Mouse (Mus musculus): ENCODE measurements at regions not wholly inside any gene's neighbourhood (a gene's known extent, or its start where the extent isn't known, plus 50 kb on each side); places are given as distances from the start of the nearest gene placed in this dataset.

DNA sequence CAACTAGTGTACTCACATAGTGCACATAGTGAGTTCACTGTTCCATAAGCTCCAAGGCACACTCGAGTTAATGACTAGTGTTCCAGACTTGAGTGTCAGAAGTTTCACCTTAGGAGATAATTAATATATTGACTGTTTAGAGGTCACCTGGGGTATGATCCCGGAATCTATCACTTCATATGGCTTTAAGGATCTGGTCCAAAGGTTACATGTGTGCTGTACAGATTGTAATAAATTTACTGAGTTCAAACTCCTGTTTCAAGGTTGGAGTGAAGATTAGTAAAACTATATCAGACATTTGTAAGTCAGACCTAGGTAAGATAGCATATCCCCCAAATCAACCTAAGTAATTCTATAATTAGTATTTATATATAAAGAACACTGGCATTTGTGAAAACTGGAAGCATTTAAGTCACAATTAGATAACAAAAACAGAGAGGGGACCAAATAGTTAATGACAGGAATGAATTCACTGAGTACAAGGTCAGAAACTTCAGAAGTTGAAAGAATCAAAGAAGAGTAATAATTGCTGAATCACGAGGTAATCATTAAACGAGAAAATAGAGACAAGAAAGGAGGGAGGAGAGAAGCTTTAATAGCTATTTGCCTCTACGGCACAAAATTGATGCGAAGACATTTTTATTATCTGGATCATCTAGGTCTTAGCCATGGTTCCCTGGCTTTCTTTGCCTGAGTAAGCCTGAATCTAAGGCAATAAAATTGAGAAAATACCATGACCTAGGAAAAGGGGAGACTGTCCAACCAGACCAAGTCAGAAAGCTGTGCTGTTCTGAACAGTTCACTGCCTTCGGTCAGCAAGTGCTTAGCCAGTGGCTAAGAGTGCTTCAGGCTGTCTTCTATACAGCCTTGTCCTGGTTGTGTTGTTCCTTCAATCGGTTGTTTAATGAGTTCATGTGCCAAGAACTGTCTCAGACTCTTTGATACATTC is 112.6 kb upstream of the Zfand5 start:
- 63% methylated on average over 8 of the region's 8 CpGs for WGBS
- H3K36me3 ChIP-seq (ENCODE audit: control insufficient read depth, insufficient read depth, low read length): no peaks in the 10 kb centered on the region
- no peak overlapping the region for H3K9ac ChIP-seq (ENCODE audit: low read length)
- H3K4me2 ChIP-seq (ENCODE audit: low read depth, low read length, severe bottlenecking): no peak overlapping the region
- no peaks in the 10 kb centered on the region for H3K27me3 ChIP-seq (ENCODE audit: control insufficient read depth, insufficient read depth, low read length)
- H3K4me3 ChIP-seq (ENCODE audit: low read depth, low read length): no peak overlapping the region
- H3K9me3 ChIP-seq (ENCODE audit: control insufficient read depth, low read length): no peaks in the 10 kb centered on the region
- ATAC-seq (replicated peaks; ENCODE audit: low FRiP score): no peak
- H3K4me1 ChIP-seq (replicated peaks; ENCODE audit: control insufficient read depth, insufficient read depth, low read length): peaks cover 4% of the 10 kb centered on the region; the same call in 1 of the 2 replicates
- no peak for DNase-seq (ENCODE audit: low spot score)
- H3K27ac ChIP-seq (ENCODE audit: low read depth, low read length): no peak overlapping the region

DNA sequence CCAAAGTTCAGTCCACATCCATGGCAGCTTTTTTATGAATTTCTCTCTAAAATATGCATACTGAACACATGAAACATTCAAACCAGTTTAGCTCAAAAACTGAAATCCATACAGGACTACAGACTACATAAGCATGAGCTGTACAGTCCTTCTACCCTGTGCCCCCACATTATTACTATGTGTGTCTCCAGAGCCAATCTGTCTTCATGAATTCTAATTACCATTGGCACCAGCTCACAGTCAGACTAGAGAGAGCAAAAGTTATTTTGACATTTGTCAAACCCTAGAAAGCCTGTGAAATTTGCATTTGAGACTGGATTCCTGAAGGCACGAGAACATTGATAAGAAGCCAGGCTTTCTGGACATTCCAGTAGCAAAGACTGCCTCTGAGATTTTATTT is 117.9 kb upstream of the Zfand5 start:
- Histone ChIP-seq H3K9ac (ENCODE audit: low read length) (no peak overlapping the region), H3K4me1 (replicated peaks; ENCODE audit: control insufficient read depth, insufficient read depth, low read length) (no peaks in the 10 kb centered on the region), H3K27ac (ENCODE audit: low read depth, low read length) (no peak overlapping the region), H3K27me3 (ENCODE audit: control insufficient read depth, insufficient read depth, low read length) (no peaks in the 10 kb centered on the region), H3K36me3 (ENCODE audit: control insufficient read depth, insufficient read depth, low read length) (no peaks in the 10 kb centered on the region), H3K4me3 (ENCODE audit: low read depth, low read length) (no peak overlapping the region), H3K4me2 (ENCODE audit: low read depth, low read length, severe bottlenecking) (no peak overlapping the region), H3K9me3 (ENCODE audit: control insufficient read depth, low read length) (no peaks in the 10 kb centered on the region)
- DNase-seq (ENCODE audit: low spot score) (no peak), ATAC-seq (replicated peaks; ENCODE audit: low FRiP score) (no peak)
- WGBS: 60% methylated on average over 1 of the region's 1 CpGs

DNA sequence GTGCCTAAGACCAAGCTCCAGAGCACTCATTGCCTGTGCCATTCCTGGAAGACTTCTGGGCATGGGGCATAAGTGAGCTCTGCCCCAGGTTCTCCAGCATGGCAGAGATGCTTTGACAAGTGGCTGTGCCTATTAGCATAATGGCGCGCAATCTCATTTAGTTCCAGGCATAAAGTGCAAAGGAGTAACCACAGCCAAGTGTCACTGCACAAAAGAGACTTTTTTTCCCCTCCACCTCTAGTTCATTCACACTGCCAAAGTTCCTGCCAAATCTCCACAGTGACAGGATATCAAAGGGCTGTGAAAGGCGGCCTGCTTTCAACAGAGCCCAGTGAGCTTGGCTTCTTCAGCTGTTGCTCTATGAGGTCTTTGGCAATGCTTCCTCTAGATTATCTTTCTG is 120.1 kb upstream of the Zfand5 start:
- H3K4me3 ChIP-seq (ENCODE audit: low read depth, low read length): no peak overlapping the region
- DNase-seq (ENCODE audit: low spot score) (no peak), ATAC-seq (replicated peaks; ENCODE audit: low FRiP score) (peak; percentile 42; the same call in 1 of the 2 replicates)
- WGBS: 38% methylated on average over 3 of the region's 3 CpGs
- H3K27me3 ChIP-seq (ENCODE audit: control insufficient read depth, insufficient read depth, low read length): no peaks in the 10 kb centered on the region
- no peak overlapping the region for H3K4me2 ChIP-seq (ENCODE audit: low read depth, low read length, severe bottlenecking)
- no peaks in the 10 kb centered on the region for H3K9me3 ChIP-seq (ENCODE audit: control insufficient read depth, low read length)
- H3K36me3 ChIP-seq (ENCODE audit: control insufficient read depth, insufficient read depth, low read length): no peaks in the 10 kb centered on the region
- no peak overlapping the region for H3K9ac ChIP-seq (ENCODE audit: low read length)
- no peak overlapping the region for H3K27ac ChIP-seq (ENCODE audit: low read depth, low read length)
- no peaks in the 10 kb centered on the region for H3K4me1 ChIP-seq (replicated peaks; ENCODE audit: control insufficient read depth, insufficient read depth, low read length)

DNA sequence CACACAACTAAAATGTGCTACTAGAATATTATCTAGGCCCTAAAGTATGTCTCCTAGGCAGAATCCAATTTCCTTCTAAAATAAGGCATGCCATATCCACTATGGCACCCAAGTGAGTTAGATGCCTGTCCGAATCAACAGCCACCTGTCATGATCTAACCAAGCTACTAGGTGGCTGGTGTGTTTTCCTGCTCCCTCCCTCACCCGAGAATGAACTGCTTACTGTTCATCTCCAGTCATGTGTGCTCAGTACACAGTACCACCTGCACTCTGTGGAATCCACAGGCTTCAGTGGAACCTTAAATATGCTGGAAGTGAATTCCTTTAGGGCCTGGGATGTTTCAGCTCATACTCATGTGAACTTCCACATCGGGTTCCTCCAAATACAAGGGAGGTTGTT is 121.2 kb upstream of the Zfand5 start:
- H3K4me3 ChIP-seq (ENCODE audit: low read depth, low read length): no peak overlapping the region
- no peak for ATAC-seq (replicated peaks; ENCODE audit: low FRiP score)
- no peaks in the 10 kb centered on the region for H3K36me3 ChIP-seq (ENCODE audit: control insufficient read depth, insufficient read depth, low read length)
- DNase-seq (ENCODE audit: low spot score): no peak
- WGBS: 79% methylated on average over 3 of the region's 3 CpGs
- no peaks in the 10 kb centered on the region for H3K9me3 ChIP-seq (ENCODE audit: control insufficient read depth, low read length)
- H3K4me1 ChIP-seq (replicated peaks; ENCODE audit: control insufficient read depth, insufficient read depth, low read length): no peaks in the 10 kb centered on the region
- no peak overlapping the region for H3K4me2 ChIP-seq (ENCODE audit: low read depth, low read length, severe bottlenecking)
- H3K9ac ChIP-seq (ENCODE audit: low read length): no peak overlapping the region
- H3K27ac ChIP-seq (ENCODE audit: low read depth, low read length): no peak overlapping the region
- no peaks in the 10 kb centered on the region for H3K27me3 ChIP-seq (ENCODE audit: control insufficient read depth, insufficient read depth, low read length)

DNA sequence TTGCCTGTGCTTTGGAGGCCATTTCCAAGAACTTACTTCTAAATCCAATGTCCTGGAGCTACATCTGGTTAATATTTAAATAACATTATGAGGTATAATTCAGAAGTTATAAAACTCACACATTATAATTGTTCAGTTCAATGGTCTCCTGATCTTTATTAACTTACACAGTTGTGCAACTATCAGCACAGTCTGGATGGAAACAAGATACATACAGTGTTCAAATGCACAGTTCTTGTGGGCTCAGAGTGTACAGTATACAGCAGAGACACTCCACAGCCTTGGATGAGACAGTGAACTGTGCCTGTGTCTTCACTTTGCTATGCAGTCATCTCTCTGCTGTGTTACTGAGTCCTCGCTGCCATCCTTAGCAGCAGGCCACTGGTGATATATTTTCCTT is 121.8 kb upstream of the Zfand5 start:
- no peak for ATAC-seq (replicated peaks; ENCODE audit: low FRiP score)
- Histone ChIP-seq H3K4me3 (ENCODE audit: low read depth, low read length) (no peak overlapping the region), H3K9me3 (ENCODE audit: control insufficient read depth, low read length) (no peaks in the 10 kb centered on the region), H3K4me1 (replicated peaks; ENCODE audit: control insufficient read depth, insufficient read depth, low read length) (no peaks in the 10 kb centered on the region), H3K4me2 (ENCODE audit: low read depth, low read length, severe bottlenecking) (no peak overlapping the region), H3K36me3 (ENCODE audit: control insufficient read depth, insufficient read depth, low read length) (no peaks in the 10 kb centered on the region), H3K9ac (ENCODE audit: low read length) (no peak overlapping the region), H3K27me3 (ENCODE audit: control insufficient read depth, insufficient read depth, low read length) (no peaks in the 10 kb centered on the region), H3K27ac (ENCODE audit: low read depth, low read length) (no peak overlapping the region)
- 94% methylated on average over 1 of the region's 1 CpGs for WGBS
- DNase-seq (ENCODE audit: low spot score): no peak

DNA sequence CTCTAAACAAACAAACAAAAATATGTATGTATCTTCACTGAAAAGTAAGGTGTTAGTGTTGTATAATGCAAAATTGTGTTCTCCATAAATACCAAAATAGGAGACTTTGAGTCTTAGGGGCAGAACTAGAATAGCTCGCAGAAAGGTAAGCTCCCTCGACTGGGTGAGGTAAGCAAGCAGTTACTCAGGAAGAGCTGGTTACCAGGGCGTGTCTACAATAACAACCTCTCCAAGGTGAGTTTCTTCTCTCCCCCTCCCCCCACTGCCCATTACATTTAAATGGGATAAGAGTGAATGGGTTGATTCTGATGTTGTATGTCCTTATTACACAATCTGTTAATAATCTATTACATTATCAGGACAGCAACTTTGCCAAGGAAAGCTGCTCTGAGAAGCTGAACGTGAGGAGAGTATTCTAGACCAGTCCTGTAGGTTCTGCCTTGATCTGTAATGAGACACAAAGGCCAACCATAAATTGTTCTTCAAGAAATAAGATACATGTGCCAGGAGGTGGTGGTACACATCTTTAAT is 125.2 kb upstream of the Zfand5 start:
- WGBS: 89% methylated on average over 4 of the region's 4 CpGs
- Histone ChIP-seq H3K4me3 (ENCODE audit: low read depth, low read length) (no peak overlapping the region), H3K9ac (ENCODE audit: low read length) (no peak overlapping the region), H3K27ac (ENCODE audit: low read depth, low read length) (no peak overlapping the region), H3K4me2 (ENCODE audit: low read depth, low read length, severe bottlenecking) (no peak overlapping the region), H3K9me3 (ENCODE audit: control insufficient read depth, low read length) (no peaks in the 10 kb centered on the region), H3K4me1 (replicated peaks; ENCODE audit: control insufficient read depth, insufficient read depth, low read length) (no peaks in the 10 kb centered on the region), H3K27me3 (ENCODE audit: control insufficient read depth, insufficient read depth, low read length) (no peaks in the 10 kb centered on the region), H3K36me3 (ENCODE audit: control insufficient read depth, insufficient read depth, low read length) (no peaks in the 10 kb centered on the region)
- no peak for DNase-seq (ENCODE audit: low spot score)
- no peak for ATAC-seq (replicated peaks; ENCODE audit: low FRiP score)

DNA sequence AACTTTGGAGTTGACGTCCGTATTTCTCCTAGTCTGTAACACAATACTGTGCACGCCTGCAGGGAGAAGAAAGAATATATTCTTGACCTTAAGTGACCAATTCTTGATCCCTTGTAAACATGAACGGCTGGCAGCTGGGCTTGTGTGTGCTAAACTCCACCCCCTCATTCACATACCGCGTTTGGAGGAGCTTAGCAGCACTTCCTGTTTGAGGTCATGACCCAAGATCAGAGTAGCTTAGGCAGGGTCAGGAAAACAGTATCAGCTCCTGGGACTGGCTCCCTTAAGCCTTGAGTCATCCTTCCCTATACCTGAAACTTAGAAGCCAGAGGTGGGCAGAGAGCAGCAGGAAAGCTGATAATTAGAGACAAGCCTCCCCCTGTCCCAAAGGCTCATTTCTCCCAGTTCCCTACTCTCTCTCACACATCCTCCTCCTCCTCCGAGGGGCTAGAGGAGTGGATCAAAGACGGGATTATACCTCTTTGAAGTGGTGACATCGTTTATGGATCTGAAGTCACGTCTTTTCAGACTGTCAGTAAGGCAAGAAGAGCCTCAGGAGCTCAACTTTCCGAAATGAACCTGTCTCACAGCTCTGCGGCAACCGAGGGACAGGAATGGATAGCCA is 127.3 kb upstream of the Zfand5 start:
- Histone ChIP-seq H3K27ac (ENCODE audit: low read depth, low read length) (no peak overlapping the region), H3K9me3 (ENCODE audit: control insufficient read depth, low read length) (no peaks in the 10 kb centered on the region), H3K4me1 (replicated peaks; ENCODE audit: control insufficient read depth, insufficient read depth, low read length) (no peaks in the 10 kb centered on the region), H3K27me3 (ENCODE audit: control insufficient read depth, insufficient read depth, low read length) (no peaks in the 10 kb centered on the region), H3K4me2 (ENCODE audit: low read depth, low read length, severe bottlenecking) (no peak overlapping the region), H3K9ac (ENCODE audit: low read length) (no peak overlapping the region), H3K4me3 (ENCODE audit: low read depth, low read length) (no peak overlapping the region), H3K36me3 (ENCODE audit: control insufficient read depth, insufficient read depth, low read length) (no peaks in the 10 kb centered on the region)
- WGBS: 8% methylated on average over 13 of the region's 13 CpGs
- peak; percentile 75 for ATAC-seq (replicated peaks; ENCODE audit: low FRiP score)
- DNase-seq (ENCODE audit: low spot score): no peak

DNA sequence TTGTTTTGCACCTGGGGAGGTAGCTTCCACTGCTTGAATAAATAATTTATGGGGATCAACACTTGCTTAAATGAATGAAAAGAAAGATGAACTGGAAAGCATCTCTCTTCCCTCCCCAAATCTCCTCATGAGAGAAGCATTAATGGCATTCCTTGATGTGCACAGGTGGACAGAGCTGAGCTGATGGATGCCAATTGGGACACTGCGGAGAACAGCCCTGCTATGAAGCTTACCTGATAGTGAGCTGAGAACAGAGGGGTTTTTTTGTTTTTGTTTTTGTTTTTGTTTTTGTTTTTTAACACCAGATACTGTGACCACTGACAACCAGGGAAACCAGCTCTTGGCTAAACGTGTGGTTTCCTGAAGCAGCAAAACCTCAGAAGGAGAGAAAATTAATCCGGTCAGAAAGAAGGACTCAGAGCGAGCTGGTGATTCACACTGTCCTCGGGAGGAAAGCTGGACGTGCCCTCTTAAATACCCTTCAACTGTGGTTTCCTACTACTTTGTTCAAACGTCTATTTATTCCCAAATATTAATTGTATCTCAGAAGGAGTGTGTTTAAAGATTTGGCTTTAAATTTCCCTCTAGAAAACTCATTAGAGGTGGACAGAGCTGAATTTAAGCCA is 128.0 kb upstream of the Zfand5 start:
- WGBS: 39% methylated on average over 7 of the region's 7 CpGs
- Histone ChIP-seq H3K36me3 (ENCODE audit: control insufficient read depth, insufficient read depth, low read length) (no peaks in the 10 kb centered on the region), H3K4me1 (replicated peaks; ENCODE audit: control insufficient read depth, insufficient read depth, low read length) (no peaks in the 10 kb centered on the region), H3K9ac (ENCODE audit: low read length) (no peak overlapping the region), H3K4me3 (ENCODE audit: low read depth, low read length) (no peak overlapping the region), H3K27ac (ENCODE audit: low read depth, low read length) (no peak overlapping the region), H3K27me3 (ENCODE audit: control insufficient read depth, insufficient read depth, low read length) (no peaks in the 10 kb centered on the region), H3K4me2 (ENCODE audit: low read depth, low read length, severe bottlenecking) (no peak overlapping the region), H3K9me3 (ENCODE audit: control insufficient read depth, low read length) (no peaks in the 10 kb centered on the region)
- no peak for DNase-seq (ENCODE audit: low spot score)
- ATAC-seq (replicated peaks; ENCODE audit: low FRiP score): no peak

Data from forebrain, embryonic 11.5 days (tissue).